Mouse (Mus musculus) frontal cortex, postnatal 10 days (tissue): ENCODE data around the gene Coa4.

Experiments
- DNase-seq, 2 experiments: peaks; one replicate each; pipeline ENCODE4 v3.0.0; 2022; ENCODE audit warnings: low spot score in 2 of 2, mixed read lengths in 1 of 2

Coa4 gene

DNA sequence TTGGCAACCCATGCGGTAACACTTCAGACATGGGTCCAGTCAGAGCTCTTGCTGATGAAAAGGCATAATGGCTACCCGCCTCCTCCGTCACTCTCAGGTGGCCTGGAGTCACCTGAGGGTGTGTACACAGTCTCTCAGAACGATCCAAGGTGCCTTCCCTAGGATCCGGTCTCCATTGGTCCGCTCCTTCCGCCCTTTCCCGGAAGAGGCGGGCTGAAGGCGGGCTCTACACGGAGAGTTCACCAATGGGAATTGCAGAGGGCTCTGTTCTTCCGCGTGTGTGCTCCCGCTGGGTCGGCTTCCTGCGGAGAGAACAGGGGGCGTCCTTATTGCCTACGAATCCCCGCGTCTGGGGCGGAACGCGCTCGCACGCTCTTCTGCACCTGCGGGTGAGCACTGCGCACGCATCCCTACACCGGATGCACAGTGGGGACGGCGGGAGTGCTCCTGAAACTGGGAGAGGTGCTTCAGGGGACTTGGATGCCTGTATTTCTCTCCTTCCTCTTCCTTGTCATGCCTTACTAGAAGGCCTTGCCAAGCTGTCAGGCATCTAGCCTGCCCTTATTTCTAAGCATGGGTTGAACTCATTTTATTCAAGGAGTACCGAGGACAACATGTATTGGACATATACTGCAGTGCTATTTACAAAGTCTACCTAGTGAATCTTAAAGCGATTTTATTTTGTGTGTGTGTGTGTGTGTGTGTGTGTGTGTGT, at the start of gene Coa4:
Gene Coa4, plus strand, starts transcription at position 268 of the 715 bp plus-strand sequence.
- peak; percentile 81 to 84 for DNase-seq

DNA sequence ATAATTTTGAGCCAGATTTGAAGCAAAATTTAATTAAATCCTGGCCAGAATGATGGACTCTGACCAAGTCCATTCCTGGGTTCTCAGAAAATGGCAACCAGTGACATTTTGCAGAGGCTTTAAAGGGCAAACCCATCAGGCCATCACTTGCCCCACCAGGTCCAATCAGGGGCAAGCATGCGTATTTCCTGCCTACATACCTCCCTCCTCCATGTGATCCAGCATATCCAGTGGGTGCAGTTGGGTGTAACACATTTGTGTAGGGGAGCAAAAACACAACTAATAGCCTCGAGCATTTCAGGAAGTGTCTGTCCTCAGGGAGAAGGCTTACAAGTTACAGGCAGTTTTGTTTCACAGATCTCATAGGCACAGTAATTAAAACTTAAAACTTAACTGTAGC, 49.6 kb upstream of the Coa4 start:
- DNase-seq, result no peak

GRCm38 (mm10) chr7:100488474-100489048, 48.3 kb upstream of the Coa4 start:
- no peak for DNase-seq

- no peak for DNase-seq
Measured at GRCm38 (mm10) chr7:100492391-100493116, 44.3 kb upstream of the Coa4 start.

- DNase-seq, result peak; percentile 57 to 67
Measured at GRCm38 (mm10) chr7:100493117-100493483, 43.8 kb upstream of the Coa4 start, which contains the start of gene Ucp2. TSS of gene Ucp2 (plus strand) at chr7:100493337.

GRCm38 (mm10) chr7:100493484-100494414, 43.1 kb upstream of the Coa4 start:
- DNase-seq, result no peak

GRCm38 (mm10) chr7:100494415-100494831, 42.4 kb upstream of the Coa4 start:
- no peak for DNase-seq

- DNase-seq, result no peak
Measured at GRCm38 (mm10) chr7:100495042-100495441, 41.8 kb upstream of the Coa4 start.

DNA sequence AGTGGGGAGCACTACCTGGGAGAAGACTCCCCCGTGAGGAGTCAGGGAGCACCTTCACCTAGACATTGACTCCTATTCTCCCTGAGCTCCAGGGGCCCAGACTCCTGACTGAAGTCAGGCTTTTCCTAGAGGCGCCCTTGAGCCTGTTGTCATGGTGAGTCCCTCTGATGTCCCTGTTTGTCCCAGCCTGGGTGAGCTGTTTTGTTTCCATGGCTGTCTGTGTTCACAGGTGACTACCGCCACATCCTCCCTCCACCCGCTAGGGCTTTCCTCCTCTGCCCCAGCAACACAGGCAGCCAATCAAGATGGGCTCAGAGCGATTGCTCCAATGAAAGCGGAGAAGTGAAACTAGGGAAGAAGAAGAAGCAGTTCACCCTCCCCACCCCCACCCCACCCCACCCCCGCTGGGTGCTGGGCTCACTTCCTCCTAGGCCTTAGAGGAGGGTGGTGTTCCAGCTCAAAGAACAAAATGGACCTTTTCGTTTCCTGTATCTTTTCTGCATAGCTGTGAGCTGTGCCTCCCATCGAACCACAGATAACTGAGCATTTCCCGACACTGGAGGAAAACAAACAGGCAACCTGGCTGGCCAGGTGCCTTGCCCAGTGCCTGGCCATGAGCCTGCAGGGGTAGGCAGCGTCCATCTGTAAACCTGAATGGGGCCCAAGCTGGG, 41.2 kb upstream of the Coa4 start:
- peak; percentile 70 to 85 for DNase-seq

DNA sequence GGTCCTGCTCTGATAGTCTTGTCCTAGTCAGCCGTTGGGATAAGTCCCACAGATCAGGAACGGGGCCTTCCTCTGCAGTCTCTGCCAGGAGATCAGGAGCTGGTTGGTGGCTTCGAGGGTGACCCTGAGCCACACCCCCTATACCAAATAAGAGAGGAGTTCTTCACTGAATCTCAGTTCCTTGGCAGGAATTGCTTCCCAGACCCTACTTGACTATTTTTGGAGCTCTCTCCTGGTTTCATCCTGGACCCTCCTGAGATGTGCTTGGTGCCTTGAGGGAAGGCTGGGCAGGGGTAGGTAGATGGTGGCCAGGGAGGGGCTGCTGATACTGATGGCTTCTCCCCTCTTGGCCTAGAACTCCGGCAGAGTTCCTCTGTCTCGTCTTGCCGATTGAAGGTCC, 40.5 kb upstream of the Coa4 start:
- no peak for DNase-seq

DNA sequence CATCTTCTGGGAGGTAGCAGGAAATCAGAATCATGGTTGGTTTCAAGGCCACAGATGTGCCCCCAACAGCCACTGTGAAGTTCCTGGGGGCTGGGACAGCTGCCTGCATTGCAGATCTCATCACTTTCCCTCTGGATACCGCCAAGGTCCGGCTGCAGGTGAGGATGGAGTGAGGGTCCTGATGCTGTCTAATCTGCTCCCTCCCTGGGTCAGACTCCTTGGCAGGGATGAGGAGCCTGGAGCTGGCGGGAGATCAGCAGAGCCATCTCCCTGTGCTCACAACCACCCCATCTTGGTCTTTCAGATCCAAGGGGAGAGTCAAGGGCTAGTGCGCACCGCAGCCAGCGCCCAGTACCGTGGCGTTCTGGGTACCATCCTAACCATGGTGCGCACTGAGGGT, 40.1 kb upstream of the Coa4 start:
- no peak for DNase-seq

- DNase-seq, result no peak
Measured at GRCm38 (mm10) chr7:100497402-100497801, 39.5 kb upstream of the Coa4 start.

GRCm38 (mm10) chr7:100497982-100498381, 38.9 kb upstream of the Coa4 start:
- no peak for DNase-seq

DNA sequence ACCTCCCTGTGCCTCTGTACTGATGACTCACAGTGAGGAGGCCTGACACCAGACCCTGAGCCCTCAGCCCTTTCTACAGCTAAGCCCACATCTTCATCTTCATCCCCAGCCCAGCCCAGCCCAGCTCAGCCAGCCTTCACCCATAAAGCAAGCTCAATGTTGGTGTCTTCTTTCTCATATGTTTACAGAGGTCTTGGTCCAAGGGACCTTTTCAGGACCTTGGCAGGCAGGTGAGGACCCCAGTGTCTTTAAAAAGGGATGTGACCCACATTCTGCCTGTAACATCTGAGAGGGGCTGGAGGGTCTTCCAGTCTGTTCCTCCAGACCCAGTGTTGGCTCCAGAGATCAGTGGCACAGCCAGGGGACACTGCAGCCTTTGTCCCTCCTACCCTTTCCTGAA, 37.4 kb upstream of the Coa4 start:
- no peak for DNase-seq

GRCm38 (mm10) chr7:100500276-100500977, 36.4 kb upstream of the Coa4 start:
- DNase-seq, result no peak

GRCm38 (mm10) chr7:100501027-100501843, 35.6 kb upstream of the Coa4 start:
- no peak for DNase-seq

DNA sequence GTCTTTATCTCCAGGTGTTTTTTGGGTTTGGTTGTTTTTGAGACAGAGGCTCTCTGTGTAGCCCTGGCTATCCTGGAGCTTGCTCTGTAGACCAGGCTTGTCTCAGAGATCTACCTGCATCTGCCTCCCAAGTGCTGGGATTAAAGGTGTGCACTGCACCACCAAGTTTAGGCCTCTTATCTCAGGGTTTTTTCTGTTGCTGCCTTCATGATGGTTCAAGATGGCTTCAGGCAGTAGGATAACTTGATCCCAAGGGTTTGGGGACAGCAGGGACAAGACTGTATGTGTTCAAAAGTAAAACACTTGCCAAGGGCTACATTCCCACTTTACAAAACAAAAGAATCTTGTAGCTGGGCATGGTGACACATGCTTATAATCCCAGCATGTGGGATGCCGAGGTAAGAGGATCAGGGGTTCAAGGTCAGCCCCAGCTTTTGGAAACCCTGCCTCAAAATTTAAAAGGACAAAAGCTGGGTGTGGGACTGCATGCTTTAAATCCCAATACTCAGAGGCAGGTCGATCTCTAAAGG, 35.0 kb upstream of the Coa4 start:
- no peak for DNase-seq

GRCm38 (mm10) chr7:100502374-100502922, 34.4 kb upstream of the Coa4 start:
- no peak for DNase-seq

- no peak for DNase-seq
Measured at GRCm38 (mm10) chr7:100503076-100503475, 33.8 kb upstream of the Coa4 start.
